Mouse (Mus musculus): ENCODE measurements around the gene Garnl3. TPM values are rescaled to one million over a fixed set of nuclear protein-coding genes. Genes with fewer than 3 reads are reported as not detected.

The Garnl3 gene
- polyA plus RNA-seq, 1 experiment, result 0.21 TPM

DNA sequence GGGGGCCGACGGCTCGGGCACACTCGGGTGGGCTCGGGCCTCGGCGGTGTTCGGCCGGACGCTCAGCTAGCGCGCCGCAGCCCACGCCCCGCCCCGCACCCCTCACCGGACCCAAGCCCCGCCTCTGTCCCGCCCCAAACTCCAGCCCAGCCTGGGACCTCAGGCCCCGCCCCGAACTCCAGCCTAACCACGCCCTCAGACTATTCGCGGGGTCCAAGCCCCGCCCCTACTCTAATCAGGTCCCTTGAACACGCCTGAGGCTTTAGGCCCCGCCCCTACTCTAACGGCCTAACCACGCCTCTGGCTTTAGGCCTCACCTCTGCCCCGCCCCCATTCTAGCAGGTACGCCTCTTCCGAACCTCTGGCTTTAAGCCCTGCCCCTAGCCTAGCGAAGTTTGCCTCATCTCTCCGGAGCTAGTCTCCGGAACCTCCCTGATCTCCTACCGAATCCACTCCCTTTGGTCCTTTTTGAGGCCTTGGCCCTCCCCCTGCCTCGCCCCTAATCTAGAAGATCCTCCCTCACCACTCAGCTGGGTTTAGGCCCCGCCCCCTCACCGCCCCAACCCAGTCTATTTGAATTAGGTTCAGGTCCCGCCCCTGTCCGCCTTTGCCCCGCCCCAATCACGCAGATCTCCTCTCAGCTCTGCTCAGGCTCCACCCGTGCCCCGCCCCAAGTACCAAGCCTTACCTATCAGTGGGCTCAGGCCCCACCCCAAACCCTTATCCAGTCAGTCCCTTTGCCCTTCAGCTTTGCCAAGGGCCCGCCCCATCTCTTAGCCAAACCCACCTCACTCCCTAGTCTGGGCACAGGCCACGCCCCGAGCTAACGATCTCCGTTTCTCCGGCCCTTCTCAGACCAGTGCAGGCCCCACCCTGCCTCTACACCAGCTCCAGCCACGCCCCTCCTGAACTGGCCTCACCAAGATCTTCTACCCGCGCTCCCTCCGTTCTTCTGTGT, 649 bp downstream of the Garnl3 start:
- no peak for TF ChIP-seq GATA1 (IDR thresholded peaks at IDR 0.05; ENCODE audit: low read length)

DNA sequence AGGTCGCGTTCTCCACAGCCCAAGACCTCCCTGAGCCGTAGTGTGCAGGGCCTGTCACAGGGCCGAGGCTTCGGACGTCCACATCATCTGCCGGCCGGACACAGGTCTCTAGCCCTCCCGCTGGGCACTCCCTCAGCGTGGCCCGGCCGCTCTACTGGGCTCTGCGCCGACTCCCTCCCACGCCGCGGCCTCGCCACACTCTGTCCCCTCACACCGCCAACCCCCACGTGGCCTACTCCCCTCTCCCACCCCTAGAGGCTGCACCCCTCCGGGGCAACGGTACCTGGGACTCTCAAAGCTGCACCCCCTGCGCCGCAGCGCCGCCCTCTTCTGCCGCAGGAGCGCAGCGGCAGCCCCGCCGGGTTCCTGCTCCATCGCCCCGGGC, 1.3 kb downstream of the Garnl3 start:
- TF ChIP-seq GATA1 (IDR thresholded peaks at IDR 0.05; ENCODE audit: low read length), result no peak

DNA sequence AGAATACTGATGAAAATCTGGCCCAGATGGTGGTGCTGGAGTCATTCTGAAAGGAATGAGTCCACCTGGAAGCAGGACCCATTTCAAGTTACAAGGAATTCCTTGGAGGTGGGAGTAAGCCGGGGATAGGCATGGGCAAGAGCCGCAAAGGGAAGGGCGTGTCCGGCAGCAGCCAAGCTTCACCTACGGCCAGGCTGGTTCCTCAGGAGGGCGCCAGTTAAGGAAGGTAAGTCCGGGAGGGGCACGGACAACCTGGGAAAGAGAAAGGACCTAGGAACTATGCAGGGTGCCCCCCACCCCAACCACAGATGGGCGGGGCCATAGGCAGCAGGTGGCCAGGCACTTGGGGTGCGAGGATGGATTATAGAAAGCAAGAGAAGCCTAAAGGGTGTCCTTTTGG, 1.8 kb downstream of the Garnl3 start:
- no peak for TF ChIP-seq GATA1 (IDR thresholded peaks at IDR 0.05; ENCODE audit: low read length)

DNA sequence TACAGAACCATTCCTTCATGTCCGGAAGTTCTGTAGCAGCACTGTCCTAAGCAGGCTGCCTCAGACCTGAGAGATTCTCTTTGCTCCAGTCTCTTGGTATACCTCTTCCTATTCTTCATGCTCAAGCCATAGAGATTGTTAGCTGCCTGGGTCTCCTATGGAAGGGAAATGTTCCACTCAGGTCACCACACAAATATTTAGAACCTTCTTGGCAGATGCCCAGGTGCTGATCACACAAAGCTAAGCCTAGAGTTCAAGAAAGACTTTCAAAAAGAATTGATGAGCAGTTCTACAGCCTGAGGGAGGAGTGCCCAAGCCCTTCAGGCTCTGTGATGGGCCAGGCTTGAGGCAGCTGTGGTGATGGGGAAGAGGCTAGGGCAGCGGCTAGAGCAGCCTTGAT, 2.4 kb downstream of the Garnl3 start:
- TF ChIP-seq GATA1 (IDR thresholded peaks at IDR 0.05; ENCODE audit: low read length), result no peak

DNA sequence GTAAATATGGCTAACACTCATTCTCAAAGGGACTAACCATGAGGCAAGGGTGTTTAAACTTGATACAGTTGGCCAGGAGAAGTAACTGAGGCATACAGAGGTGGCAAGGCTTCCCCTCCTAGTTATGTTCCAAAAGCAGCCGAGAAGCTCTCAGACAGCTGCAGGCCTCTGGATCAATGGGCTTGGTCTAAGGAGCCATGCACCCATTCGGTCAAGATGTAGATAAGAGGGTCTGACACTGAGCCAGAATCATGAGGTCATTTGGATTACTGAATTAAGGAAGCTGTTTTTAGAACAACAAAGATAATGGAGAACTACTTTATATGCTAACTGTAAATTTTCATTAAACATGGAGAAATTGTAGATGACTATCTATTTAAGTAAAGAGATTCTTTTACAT, 4.2 kb downstream of the Garnl3 start:
- TF ChIP-seq GATA1 (IDR thresholded peaks at IDR 0.05; ENCODE audit: low read length), result no peak

DNA sequence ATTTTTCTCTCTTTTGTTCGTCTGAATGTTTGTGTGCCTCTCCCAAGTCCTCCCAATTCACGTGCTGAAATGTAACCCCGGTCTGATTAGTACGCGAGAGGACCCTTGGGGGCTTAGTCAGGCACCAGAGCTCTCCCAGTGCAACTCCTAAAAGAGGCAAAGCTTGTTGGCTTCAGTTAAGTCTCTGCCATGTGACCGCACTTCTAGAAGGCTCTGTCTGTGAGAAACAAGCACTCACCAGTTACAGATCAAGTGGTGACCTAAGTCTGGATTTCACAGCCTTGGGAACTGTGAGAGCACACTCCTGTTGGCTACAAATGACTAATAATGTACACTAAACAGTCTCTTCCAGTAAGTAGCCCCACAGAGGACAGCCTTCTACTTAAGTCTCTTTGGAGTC, 8.6 kb downstream of the Garnl3 start:
- no peak for TF ChIP-seq GATA1 (IDR thresholded peaks at IDR 0.05; ENCODE audit: low read length)

DNA sequence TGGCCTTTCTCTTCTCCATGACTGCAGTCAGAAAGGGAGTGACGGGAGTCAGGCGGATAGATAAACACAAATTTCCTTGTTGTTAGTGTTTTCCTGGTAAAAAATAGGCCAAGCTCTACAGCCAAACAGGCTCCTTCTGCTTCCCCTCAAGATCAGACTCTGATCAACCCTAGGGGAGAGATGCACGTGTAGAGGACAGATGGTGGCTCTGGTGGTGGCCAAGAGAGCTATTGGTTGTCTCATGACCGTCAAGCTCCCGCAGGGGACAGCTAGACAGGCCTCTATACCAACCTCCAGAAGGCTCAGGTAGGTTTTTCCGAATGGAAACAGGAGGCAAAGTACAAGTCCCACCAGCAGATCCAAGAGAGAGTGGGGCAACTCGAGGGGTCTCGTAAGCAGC, 30.9 kb downstream of the Garnl3 start:
- TF ChIP-seq GATA1 (IDR thresholded peaks at IDR 0.05; ENCODE audit: low read length), result no peak

DNA sequence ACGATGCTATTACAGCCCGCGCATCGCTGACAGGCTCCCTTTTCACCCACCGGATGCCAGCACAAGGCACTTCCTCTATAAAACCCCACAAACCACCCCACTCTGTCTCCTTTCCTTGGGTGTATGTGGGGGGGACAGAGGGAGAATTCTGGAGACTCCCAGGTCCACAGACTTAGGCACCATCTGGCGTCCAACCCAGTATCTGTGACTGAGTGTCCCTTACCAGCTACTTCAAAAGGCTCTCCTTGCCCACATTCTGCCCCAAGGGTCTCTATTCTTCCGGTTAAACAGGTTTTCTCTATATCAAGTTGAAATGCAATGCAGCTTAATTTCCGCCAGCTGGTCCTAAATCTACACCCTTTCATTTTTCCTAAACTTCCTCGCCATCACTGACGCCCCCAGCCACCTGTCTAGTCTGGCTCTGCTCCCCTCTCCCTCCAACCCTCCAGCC, 36.2 kb downstream of the Garnl3 start:
- TF ChIP-seq GATA1 (IDR thresholded peaks at IDR 0.05; ENCODE audit: low read length), result no peak

DNA sequence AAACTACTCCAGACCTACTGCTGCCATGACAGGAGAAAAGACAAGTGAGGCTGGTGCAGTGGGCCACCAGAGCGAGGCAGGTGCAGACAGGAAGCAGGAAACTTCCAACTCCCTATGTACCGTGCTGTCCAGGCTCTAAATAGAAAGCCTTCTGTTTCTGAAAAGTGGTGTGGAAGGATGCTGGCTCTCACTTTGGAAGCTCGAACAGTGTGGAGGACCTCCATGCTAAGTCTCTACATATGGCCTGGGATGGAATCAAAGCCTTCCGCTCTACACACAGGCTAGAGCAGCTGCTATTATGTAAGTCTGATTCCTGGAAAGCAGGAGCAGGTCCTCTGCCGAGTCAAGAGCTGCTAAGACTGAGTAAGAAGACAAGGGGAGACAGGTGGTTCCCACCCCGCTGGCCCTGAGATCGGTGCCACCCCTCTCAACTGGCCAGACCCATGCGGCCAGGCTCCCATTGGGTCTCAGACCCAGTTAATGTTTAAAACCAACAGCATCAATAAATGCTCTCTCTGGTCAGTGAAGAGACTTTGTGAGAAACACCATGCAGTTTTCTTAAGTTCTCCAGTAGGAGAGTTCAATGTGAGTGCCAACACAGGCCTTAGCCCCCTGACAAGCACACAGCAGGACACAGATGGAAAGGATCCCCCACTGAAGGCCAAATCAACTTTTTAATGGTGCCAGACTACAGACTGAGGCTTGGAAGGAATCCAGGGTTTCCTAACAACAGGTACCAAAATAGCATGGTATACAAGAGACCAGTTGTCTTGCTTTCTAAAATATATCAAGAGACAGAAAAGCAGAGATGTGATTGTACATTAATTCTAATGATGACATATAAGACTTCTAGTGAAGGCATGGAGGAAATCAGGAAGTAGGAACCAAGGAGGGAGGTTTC, 40.6 kb downstream of the Garnl3 start:
- TF ChIP-seq GATA1 (IDR thresholded peaks at IDR 0.05; ENCODE audit: low read length), result no peak

DNA sequence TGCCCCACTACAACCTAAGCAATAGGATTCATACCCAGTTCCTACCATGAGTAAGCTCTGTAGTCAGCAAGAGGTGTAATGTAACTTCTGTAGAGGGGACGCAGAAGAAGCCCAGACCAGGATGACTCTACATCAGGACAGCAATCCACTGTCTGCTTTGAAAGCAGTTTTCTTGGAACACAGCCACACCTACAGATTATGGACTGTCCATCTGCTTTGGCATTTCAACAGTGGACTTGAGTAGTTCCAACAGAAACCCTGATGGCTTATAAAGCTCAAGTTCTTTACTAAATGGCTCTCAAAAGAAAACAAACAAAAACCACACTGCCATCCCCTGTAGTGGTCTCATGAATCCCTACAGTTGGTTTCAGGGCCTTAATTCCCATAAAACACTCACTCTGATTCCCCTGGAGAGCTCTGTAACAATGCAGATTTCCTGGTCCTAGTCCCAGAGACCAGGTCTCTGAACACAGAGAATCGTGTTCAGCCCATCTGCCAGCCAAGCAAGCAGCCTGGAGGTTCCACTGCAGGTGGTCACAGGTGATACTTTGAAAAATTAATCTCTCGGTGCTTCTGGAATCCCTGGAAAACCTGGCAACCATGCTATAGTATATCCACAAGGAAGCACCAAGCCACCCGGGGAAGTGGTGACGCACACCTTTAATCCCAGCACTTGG, 42.0 kb downstream of the Garnl3 start:
- no peak for TF ChIP-seq GATA1 (IDR thresholded peaks at IDR 0.05; ENCODE audit: low read length)

DNA sequence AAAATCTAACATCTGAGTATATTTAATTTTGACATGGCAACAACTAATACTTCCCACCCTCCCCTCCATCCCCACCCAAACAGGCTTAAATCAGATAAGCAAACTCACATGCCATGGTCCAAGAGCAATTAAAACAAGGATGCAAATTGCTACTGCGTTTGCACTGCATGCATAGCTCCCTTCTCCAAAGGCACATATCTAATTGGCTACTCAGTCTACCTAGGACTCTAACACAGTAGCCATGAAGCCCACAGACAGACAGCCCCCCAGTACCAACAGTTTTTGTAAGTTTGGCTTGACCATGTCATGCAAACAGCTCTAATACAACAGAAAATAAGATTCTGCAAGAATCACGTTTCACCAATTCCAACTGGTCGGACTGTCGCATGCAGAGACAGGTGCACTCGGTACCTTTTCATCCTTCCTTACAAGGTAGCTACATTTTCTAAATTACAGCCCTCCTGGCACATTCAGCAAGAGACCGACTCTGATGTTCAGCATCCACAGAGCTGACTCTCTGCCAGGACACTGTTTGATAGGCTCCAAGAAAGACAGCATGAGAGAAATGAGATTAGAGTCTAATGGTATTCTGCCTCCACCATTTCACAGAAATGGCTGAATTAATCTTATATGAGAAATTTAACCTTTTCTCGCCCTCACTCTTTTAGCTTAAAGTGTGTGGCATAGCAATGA, 44.6 kb downstream of the Garnl3 start:
- TF ChIP-seq GATA1 (IDR thresholded peaks at IDR 0.05; ENCODE audit: low read length), result no peak

DNA sequence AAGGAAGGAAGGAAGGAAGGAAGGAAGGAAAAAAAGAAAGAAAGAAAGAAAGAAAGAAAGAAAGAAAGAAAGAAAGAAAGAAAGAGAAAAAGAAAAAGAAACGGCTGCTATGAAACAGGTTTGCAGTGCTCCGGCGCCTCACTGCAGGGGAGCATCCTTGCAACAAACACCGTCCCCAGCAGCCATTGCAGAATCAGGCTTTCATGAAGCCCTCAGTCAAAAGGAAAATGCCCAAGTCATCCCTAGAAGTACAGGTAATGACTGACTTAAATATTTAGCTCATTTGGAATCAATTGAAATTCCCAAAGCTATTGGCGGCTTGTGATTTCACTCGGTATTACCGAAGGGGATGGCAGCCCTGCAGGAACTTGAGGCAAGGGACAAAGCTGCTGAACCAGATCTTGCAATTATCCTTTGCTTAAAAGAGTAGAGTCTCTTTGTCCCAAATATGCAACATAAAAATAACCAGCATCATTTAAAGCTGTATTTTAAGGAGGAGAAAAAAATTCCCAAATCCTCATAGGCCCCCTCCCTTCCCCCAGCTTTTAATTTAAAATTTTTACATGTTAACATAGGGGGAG, 45.3 kb downstream of the Garnl3 start:
- no peak for TF ChIP-seq GATA1 (IDR thresholded peaks at IDR 0.05; ENCODE audit: low read length)

DNA sequence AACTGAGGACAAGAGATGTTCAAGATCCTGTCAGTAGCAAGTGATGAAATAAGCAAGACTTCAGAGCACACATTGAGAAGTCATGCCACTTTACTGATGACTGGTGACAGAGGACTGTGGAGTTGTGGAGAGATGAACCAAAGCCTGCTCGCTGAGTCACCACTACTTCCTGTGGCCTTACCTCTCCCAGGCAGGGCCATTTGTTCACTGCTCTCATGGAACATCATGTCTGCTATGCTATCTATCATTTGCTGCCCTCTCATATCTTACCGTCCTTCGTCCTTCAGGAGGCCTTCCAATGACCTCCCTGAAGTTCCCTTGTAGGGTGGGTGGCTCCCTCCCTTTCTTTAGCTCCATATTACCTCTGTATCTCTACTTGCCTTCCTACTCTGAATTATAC, 47.2 kb downstream of the Garnl3 start:
- no peak for TF ChIP-seq GATA1 (IDR thresholded peaks at IDR 0.05; ENCODE audit: low read length)

DNA sequence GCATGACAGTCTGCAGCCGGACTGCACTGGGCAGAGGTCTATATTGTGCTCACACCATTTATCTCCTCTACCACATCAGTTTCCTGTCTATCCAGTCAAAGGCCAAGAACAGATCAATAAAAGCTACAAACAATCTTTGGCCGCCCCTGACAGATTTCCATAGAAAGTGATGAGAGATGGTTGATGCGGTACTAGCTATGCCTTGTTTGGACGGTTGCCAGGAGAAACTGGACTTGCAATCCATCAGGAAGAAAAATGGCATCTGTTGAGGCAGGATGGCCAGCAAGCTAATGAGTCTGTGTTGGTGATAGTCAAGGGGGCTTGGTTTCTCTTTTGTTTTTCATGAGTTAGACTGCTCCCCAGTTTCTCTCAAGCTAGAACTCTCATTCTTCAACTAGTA, 51.3 kb downstream of the Garnl3 start:
- no peak for TF ChIP-seq GATA1 (IDR thresholded peaks at IDR 0.05; ENCODE audit: low read length)

DNA sequence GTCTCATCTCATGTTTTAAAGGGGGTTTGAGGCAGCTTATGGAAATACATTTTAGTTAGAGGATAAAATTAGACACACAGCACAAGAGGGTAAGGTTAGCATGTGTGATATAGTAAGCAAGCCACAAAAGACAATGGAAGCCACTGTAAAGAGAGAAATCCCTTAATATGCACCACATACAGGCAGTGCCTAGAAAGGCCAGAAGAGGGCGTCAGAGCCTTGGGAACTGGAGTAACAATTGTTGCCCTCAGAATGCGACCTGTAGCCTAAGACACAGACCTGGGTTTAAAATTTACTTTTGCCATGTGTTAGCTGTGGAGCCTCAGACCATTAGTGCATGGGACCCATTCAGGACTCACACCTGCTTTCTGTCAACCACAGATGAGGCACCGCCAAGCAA, 54.2 kb downstream of the Garnl3 start:
- no peak for TF ChIP-seq GATA1 (IDR thresholded peaks at IDR 0.05; ENCODE audit: low read length)
